Mouse (Mus musculus): ENCODE measurements around the gene H60c. TPM values are rescaled to one million over a fixed set of nuclear protein-coding genes. Genes with fewer than 3 reads are reported as not detected.
"Not testable (repeated sequence)": the region's sequence is repeated elsewhere in the genome, so short reads cannot be mapped to it uniquely, and the experiment has no call there.

H60c gene
- total and polyA plus RNA-seq, 2 experiments = not detected

- no peak for DNase-seq (ENCODE audit: extremely low read depth, low read depth, low spot score)
- no peak overlapping the region for H3K9ac ChIP-seq (ENCODE audit: low read depth, low read length)
- WGBS = 76% methylated on average over 3 of the region's 3 CpGs
- TF ChIP-seq CTCF (IDR thresholded peaks at IDR 0.05; ENCODE audit: low read depth, low read length) (no peak), POLR2A (IDR thresholded peaks at IDR 0.05; ENCODE audit: extremely low read depth, insufficient read depth, low read length) (no peak)
- H3K36me3 ChIP-seq (ENCODE audit: control insufficient read depth, insufficient read depth, low read length) = no peaks in the 10 kb centered on the region
- no peaks in the 10 kb centered on the region for H3K79me2 ChIP-seq (ENCODE audit: control insufficient read depth, insufficient read depth, low read length)
- H3K4me3 ChIP-seq (ENCODE audit: insufficient read depth, low read depth, low read length) = no peak overlapping the region
- no peak overlapping the region for H3K27ac ChIP-seq (replicated peaks; ENCODE audit: insufficient read depth, low read depth, low read length)
- peaks cover 4% of the 10 kb centered on the region; the same call in 1 of the 2 replicates for H3K4me1 ChIP-seq (ENCODE audit: control insufficient read depth, insufficient read depth, low read length)
- no peaks in the 10 kb centered on the region for H3K27me3 ChIP-seq (ENCODE audit: control insufficient read depth, insufficient read depth, low read length)
Measured at GRCm38 (mm10) chr10:3274065-3274464, 6.5 kb upstream of the H60c start.

GRCm38 (mm10) chr10:3271036-3271435 lies 3.5 kb upstream of the H60c start:
- peak; percentile 96 for DNase-seq (ENCODE audit: extremely low read depth, low read depth, low spot score)
- no peak overlapping the region for H3K4me3 ChIP-seq (ENCODE audit: insufficient read depth, low read depth, low read length)
- no peaks in the 10 kb centered on the region for H3K36me3 ChIP-seq (ENCODE audit: control insufficient read depth, insufficient read depth, low read length)
- H3K79me2 ChIP-seq (ENCODE audit: control insufficient read depth, insufficient read depth, low read length) = no peaks in the 10 kb centered on the region
- H3K4me1 ChIP-seq (ENCODE audit: control insufficient read depth, insufficient read depth, low read length) = peaks cover 4% of the 10 kb centered on the region; the same call in 1 of the 2 replicates
- TF ChIP-seq POLR2A (IDR thresholded peaks at IDR 0.05; ENCODE audit: extremely low read depth, insufficient read depth, low read length) (no peak), CTCF (IDR thresholded peaks at IDR 0.05; ENCODE audit: low read depth, low read length) (no peak)
- no peak overlapping the region for H3K9ac ChIP-seq (ENCODE audit: low read depth, low read length)
- 17% methylated on average over 4 of the region's 4 CpGs for WGBS
- no peaks in the 10 kb centered on the region for H3K27me3 ChIP-seq (ENCODE audit: control insufficient read depth, insufficient read depth, low read length)
- H3K27ac ChIP-seq (replicated peaks; ENCODE audit: insufficient read depth, low read depth, low read length) = no peak overlapping the region

GRCm38 (mm10) chr10:3266729-3267128 lies 842 bp downstream of the H60c start:
- H3K79me2 ChIP-seq (ENCODE audit: control insufficient read depth, insufficient read depth, low read length) = no peaks in the 10 kb centered on the region
- no peak overlapping the region for H3K4me3 ChIP-seq (ENCODE audit: insufficient read depth, low read depth, low read length)
- H3K27me3 ChIP-seq (ENCODE audit: control insufficient read depth, insufficient read depth, low read length) = no peaks in the 10 kb centered on the region
- TF ChIP-seq POLR2A (IDR thresholded peaks at IDR 0.05; ENCODE audit: extremely low read depth, insufficient read depth, low read length) = no peak
- no peaks in the 10 kb centered on the region for H3K36me3 ChIP-seq (ENCODE audit: control insufficient read depth, insufficient read depth, low read length)
- no peak overlapping the region for H3K27ac ChIP-seq (replicated peaks; ENCODE audit: insufficient read depth, low read depth, low read length)
- WGBS = 50% methylated on average over 2 of the region's 2 CpGs
- peaks cover 4% of the 10 kb centered on the region; the same call in 1 of the 2 replicates for H3K4me1 ChIP-seq (ENCODE audit: control insufficient read depth, insufficient read depth, low read length)
- DNase-seq (ENCODE audit: extremely low read depth, low read depth, low spot score) = no peak
- no peak overlapping the region for H3K9ac ChIP-seq (ENCODE audit: low read depth, low read length)

- H3K4me3 ChIP-seq (ENCODE audit: insufficient read depth, low read depth, low read length) = no peak overlapping the region
- no peak overlapping the region for H3K27ac ChIP-seq (replicated peaks; ENCODE audit: insufficient read depth, low read depth, low read length)
- no peaks in the 10 kb centered on the region for H3K27me3 ChIP-seq (ENCODE audit: control insufficient read depth, insufficient read depth, low read length)
- no peak for TF ChIP-seq POLR2A (IDR thresholded peaks at IDR 0.05; ENCODE audit: extremely low read depth, insufficient read depth, low read length)
- TF ChIP-seq CTCF (IDR thresholded peaks at IDR 0.05; ENCODE audit: low read depth, low read length) = no peak
- H3K4me1 ChIP-seq (ENCODE audit: control insufficient read depth, insufficient read depth, low read length) = no peaks in the 10 kb centered on the region
- WGBS = 82% methylated on average over 2 of the region's 2 CpGs
- DNase-seq (ENCODE audit: extremely low read depth, low read depth, low spot score) = no peak
- H3K36me3 ChIP-seq (ENCODE audit: control insufficient read depth, insufficient read depth, low read length) = no peaks in the 10 kb centered on the region
- H3K79me2 ChIP-seq (ENCODE audit: control insufficient read depth, insufficient read depth, low read length) = no peaks in the 10 kb centered on the region
- H3K9ac ChIP-seq (ENCODE audit: low read depth, low read length) = no peak overlapping the region
Measured at GRCm38 (mm10) chr10:3262784-3263183, 4.8 kb downstream of the H60c start.

DNA sequence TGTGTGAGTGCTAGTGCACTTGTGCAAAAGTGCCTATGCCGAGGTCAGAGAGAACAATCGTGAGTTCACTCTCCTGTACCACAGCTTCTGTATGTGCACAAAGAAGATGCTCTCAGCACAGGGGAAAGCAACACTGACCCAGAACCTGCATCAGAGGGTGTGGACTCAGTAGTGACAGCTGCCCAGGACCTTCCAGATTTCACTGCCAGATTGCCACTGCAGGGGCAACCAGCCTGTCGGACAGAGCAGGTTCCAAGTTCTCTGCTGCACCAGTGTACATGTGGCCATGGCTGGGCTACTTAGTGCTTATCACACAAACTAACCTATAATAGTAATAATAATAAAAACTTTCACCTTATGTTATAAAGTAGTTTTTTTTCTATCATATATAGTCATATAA lies 10.2 kb downstream of the H60c start:
- no peaks in the 10 kb centered on the region for H3K4me1 ChIP-seq (ENCODE audit: control insufficient read depth, insufficient read depth, low read length)
- no peak overlapping the region for H3K4me3 ChIP-seq (ENCODE audit: insufficient read depth, low read depth, low read length)
- no peak overlapping the region for H3K9ac ChIP-seq (ENCODE audit: low read depth, low read length)
- no peaks in the 10 kb centered on the region for H3K79me2 ChIP-seq (ENCODE audit: control insufficient read depth, insufficient read depth, low read length)
- H3K27me3 ChIP-seq (ENCODE audit: control insufficient read depth, insufficient read depth, low read length) = no peaks in the 10 kb centered on the region
- no peaks in the 10 kb centered on the region for H3K36me3 ChIP-seq (ENCODE audit: control insufficient read depth, insufficient read depth, low read length)
- no peak for TF ChIP-seq POLR2A (IDR thresholded peaks at IDR 0.05; ENCODE audit: extremely low read depth, insufficient read depth, low read length)
- TF ChIP-seq CTCF (IDR thresholded peaks at IDR 0.05; ENCODE audit: low read depth, low read length) = no peak
- 86% methylated on average over 3 of the region's 3 CpGs for WGBS
- DNase-seq (ENCODE audit: extremely low read depth, low read depth, low spot score) = no peak
- no peak overlapping the region for H3K27ac ChIP-seq (replicated peaks; ENCODE audit: insufficient read depth, low read depth, low read length)

GRCm38 (mm10) chr10:3238436-3238835 lies 29.1 kb downstream of the H60c start:
- not testable (repeated sequence) for H3K79me2 ChIP-seq (ENCODE audit: control insufficient read depth, insufficient read depth, low read length); H3K27me3 ChIP-seq (ENCODE audit: control insufficient read depth, insufficient read depth, low read length); H3K4me3 ChIP-seq (ENCODE audit: insufficient read depth, low read depth, low read length); H3K27ac ChIP-seq (replicated peaks; ENCODE audit: insufficient read depth, low read depth, low read length); H3K9ac ChIP-seq (ENCODE audit: low read depth, low read length); H3K36me3 ChIP-seq (ENCODE audit: control insufficient read depth, insufficient read depth, low read length); H3K4me1 ChIP-seq (ENCODE audit: control insufficient read depth, insufficient read depth, low read length); DNase-seq (ENCODE audit: extremely low read depth, low read depth, low spot score)
- WGBS = 83% methylated on average over 5 of the region's 5 CpGs
